Mouse (Mus musculus): ENCODE results near the gene Myadm.
"Not testable (repeated sequence)": the region's sequence is repeated elsewhere in the genome, so short reads cannot be mapped to it uniquely, and the experiment has no call there.

Myadm gene

GRCm38 (mm10) chr7:3288976-3289970 is at the start of gene Myadm, which contains the start of gene Prkcg:
Myadm (plus strand) TSS chr7:3289080.
Prkcg (plus strand) TSS chr7:3289179.
- peak; percentile 34 for DNase-seq (ENCODE audit: low read depth)

DNA sequence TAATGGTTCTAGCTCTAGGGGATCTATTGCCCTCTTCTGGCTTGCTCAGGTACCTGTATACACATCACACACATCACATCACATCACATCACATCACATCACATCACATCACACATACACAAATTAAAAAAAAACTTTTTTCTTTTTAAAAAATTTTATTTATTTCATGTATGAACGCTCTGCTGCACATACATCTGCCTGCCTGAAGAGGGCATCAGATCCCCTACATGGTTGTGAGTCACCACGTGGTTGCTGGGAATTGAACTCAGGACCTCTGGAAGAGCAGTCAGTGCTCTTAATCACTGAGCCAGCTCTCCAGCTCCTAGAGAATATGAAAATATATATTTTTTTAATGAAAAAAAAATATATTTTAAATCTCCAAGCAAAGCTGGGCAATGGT is 49.7 kb upstream of the Myadm start:
- DNase-seq (ENCODE audit: low read depth) = no peak

GRCm38 (mm10) chr7:3260701-3261100 is 28.2 kb upstream of the Myadm start:
- DNase-seq (ENCODE audit: low read depth) = no peak

DNA sequence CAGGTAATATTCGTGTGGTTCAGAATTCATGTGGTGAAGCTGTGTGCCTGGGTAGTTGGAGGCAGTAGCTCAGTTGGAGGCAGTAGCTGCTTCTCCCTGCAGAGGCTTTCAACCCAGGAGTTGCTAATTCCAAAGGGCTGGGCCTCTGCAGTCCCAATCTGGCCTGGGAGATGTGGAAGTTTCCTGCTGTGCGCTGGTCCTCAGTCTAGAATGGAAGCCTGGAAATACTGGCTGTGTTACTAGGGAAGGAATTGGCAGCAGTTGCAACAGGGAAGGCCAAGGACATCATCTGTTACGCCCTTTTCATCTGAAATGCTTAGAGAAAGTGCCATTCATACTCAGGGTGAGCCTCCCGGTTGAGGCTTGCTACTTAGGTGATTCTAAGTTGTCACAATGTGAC is 27.4 kb upstream of the Myadm start:
- no peak for DNase-seq (ENCODE audit: low read depth)

DNA sequence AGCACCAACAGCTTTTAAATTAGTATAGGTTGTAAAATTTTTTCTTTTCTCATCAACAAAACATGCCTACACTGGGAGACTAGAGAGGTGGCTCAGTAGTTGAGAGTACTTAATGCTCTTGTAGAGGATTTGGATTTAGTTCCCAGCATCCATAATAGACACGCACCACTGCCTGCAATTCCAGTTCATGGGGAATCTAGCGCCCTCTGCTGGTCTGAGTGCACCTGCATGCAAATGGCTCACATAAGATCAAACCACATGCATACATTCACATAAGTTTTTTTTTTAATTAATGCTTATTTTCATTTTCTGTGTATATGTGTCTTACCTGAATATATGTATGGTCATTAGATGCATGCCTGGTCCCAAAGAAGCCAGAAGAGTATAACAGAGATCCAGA is 26.1 kb upstream of the Myadm start:
- DNase-seq (ENCODE audit: low read depth) = peak; percentile 10

DNA sequence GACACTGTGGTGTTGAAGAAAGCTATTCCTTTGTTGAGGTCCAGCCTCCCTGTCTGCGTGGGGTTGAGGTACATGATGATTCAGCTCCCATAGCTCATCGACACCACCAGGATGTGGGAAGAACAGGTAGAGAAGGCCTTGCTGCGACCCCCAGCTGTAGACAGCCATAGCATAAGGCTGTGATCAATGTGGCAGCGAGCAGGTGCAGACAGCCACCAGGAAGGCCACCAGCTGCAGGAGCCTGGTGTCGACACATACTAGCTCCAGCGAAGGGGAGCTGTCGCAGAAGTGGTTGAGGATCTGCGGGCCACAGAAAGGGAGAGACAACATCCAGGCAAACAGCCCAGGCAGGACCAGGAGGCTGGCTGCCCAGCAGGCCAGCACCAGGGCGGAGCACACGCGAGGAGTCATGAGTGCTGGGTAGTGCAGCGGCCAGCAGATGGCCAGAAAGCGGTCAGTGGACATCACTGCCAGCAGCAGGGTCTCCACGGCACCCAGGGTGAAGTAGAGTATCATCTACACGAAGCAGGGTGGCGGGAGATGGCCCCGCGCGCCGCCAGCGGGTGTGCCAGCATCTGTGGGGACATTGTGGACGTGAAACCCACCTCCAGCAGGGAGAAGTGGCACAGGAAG is 24.4 kb upstream of the Myadm start:
- no peak for DNase-seq (ENCODE audit: low read depth)

DNA sequence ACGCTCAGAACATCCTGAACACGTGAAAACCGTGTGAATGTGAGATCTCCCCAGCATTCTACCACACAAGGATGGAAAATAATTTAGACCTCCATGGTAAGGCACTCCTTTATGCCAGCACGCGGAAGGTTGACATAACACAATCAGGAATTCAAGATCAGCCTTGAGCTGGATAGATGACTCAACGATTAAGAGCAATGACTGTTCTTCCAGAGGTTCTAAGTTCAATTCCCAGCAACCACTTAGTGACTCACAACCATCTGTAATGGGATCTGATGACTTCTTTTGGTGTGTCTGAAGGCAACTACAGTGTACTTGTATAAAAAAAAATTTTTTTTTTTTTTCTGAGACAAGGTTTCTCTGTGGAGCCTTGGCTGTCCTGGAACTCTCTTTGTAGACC is 23.6 kb upstream of the Myadm start:
- DNase-seq (ENCODE audit: low read depth) = no peak

DNA sequence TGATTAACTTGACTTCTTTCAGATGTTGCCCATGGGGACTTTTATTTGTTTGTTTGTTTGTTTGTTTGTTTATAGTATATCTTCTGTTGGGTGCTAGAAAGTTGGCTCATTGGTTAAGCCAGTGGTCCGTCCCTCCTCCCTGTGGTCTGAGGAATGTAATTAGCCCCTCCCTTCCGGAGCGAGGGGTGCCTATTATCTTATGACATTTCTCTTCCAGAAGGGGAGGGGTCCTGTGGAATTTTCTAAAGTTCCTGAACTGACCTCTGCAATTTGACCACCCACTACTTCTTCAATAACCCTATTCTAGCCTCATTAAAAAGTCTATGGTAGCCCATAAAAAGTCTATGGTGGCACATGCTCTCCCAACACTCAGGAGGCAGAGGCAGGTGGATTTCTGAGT is 21.6 kb upstream of the Myadm start:
- DNase-seq (ENCODE audit: low read depth) = no peak

GRCm38 (mm10) chr7:3267888-3268287 is 21.0 kb upstream of the Myadm start:
- DNase-seq (ENCODE audit: low read depth) = no peak

- DNase-seq (ENCODE audit: low read depth) = no peak
Observed at GRCm38 (mm10) chr7:3268291-3268690, 20.6 kb upstream of the Myadm start.

GRCm38 (mm10) chr7:3272206-3272605 is 16.7 kb upstream of the Myadm start:
- peak; percentile 43 for DNase-seq (ENCODE audit: low read depth)

DNA sequence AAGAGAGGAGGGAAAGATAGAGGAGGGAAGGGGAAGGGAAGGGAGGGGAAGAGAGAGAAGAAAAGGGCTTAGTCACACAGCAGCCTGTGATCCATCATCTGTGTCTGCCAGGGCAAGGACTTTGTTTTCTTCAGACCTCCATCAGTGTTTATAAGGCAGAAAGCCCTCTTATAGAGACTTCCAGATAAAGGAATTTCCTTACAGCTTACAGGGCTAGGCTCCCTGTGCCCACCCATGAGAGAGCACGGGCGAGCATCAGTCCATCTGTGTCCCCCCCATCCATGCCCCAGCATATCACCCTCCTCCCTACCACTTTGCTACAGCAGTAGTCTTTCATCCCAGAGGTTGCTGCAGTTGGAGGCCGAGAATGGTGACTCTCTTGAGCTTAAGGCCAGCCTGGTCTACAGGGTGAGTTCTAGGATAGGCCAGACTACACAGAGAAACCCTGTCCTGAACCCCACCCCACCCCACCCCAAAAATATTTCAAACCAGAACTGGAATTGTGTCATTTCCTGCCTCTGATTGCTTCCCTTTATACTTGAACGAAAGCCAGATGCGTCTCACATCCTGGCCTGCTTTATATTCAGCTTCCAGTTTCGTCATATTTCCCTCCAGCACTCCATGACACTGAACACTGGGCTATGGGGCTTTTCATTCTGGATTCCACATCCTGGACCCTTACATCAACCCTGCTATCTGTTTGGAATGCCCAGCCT is 13.3 kb upstream of the Myadm start:
- DNase-seq (ENCODE audit: low read depth) = no peak

GRCm38 (mm10) chr7:3276781-3277180 is 12.1 kb upstream of the Myadm start:
- DNase-seq (ENCODE audit: low read depth) = not testable (repeated sequence)

GRCm38 (mm10) chr7:3280080-3280653 is 8.7 kb upstream of the Myadm start:
- DNase-seq (ENCODE audit: low read depth) = no peak

DNA sequence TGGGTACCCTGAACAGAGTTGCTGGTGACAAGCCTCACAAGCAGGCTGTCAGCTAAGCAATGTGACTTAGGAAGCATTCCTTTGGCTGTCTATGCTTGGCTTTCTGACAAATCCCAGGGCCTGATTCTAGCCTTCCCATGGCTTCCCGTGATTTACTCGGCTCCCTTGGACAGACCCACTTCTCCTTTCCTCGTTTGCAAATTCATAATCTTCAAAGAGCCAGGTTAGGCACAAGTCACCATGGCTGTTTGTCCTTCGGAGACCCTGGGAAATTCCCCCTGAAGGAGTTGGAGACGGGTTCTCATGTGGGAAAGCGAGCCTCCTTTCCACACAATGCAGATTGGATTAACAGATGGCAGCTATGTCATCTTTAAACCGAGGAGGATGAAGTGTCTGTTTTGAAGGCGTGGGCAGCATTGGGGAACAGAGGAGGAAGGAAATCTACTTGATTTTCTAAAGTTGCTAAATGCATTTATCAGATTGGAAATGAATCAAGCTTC is 8.2 kb upstream of the Myadm start:
- no peak for DNase-seq (ENCODE audit: low read depth)

GRCm38 (mm10) chr7:3281741-3282140 is 7.1 kb upstream of the Myadm start:
- DNase-seq (ENCODE audit: low read depth) = no peak

DNA sequence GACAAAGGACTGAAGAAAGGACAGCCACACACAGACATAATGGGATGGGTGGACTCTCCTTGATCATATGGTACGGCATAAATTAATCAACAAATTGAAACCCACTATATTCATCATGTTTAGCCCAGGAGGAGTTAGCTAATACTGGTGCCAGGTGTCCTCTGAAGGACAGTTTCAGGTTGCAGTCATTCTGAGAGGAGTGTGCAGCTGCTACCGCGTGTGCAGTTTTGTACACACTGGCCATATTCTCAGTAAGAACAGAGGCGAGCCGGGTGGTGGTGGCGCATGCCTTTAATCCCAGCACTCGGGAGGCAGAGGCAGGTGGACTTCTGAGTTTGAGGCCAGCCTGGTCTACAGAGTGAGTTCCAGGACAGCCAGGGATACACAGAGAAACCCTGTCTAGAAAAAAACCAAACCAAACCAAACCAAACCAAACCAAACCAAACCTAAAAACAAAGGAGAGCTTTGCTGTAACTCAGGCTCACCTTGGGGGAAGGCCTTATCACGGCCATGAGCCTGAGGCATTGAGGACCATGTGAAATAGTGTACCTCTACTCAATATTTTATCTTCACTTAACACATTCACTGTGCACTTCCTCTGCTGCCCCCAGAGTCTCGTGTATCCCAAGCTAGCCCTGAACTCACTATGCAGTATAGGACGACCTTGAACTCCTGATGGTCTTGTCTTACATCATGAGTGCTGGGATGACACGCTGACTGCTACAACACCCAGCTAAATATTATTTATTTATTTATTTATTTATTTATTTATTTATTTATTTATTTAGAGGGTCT is 5.6 kb upstream of the Myadm start:
- no peak for DNase-seq (ENCODE audit: low read depth)

GRCm38 (mm10) chr7:3284604-3285003 is 4.3 kb upstream of the Myadm start:
- DNase-seq (ENCODE audit: low read depth) = no peak

- DNase-seq (ENCODE audit: low read depth) = no peak
Observed at GRCm38 (mm10) chr7:3286036-3286435, 2.8 kb upstream of the Myadm start.

DNA sequence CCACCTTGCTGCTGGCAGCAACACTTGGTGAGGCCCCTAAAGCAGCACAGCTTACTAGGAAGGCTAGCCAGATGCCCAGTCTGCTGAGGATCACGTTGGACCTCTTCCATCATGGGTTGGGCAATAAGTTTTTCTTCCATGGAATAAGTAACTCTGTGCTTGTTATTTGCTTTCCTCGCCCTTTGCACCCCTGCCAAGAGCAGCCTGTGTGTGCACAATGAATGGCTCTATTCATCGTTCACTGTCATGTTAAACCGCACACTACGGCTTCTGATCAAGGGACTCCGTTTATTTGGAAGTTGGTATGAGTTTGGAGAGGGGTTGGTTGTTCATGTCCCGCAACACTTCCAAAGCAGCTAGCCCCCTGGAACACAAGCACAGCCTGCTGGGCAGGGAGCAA is 1.7 kb upstream of the Myadm start:
- no peak for DNase-seq (ENCODE audit: low read depth)

Measured in naive thymus-derived CD4-positive, alpha-beta T cell, adult 2 months (primary cell).